Mouse (Mus musculus) thymus, adult 2 months (tissue): ENCODE measurements around the gene Trpm8. TPM values are rescaled to one million over a fixed set of nuclear protein-coding genes. Genes with fewer than 3 reads are reported as not detected.

Experiments used
- DNase-seq: peaks from one replicate; pipeline ENCODE4 v3.0.0; 2021
- H3K27ac ChIP-seq: fragments of 200-500 bp; 2 replicates; pipeline ENCODE4 v1.5.1; 2012; ENCODE audit warnings: low read length, control low read depth; ENCODE audit not compliant: control insufficient read depth, insufficient read depth
- H3K27me3 ChIP-seq: fragments of 200-500 bp; 2 replicates; pipeline ENCODE4 v1.6.1; 2012; ENCODE audit warnings: mild to moderate bottlenecking, low read length, moderate library complexity, mixed read lengths; ENCODE audit not compliant: control insufficient read depth, insufficient read depth
- H3K36me3 ChIP-seq: fragments of 200-500 bp; 2 replicates; pipeline ENCODE4 v1.6.1; 2012; ENCODE audit warnings: mild to moderate bottlenecking, low read length, moderate library complexity; ENCODE audit not compliant: control insufficient read depth, insufficient read depth
- H3K4me1 ChIP-seq: fragments of 200-500 bp; replicated peaks from 2 replicates; pipeline ENCODE4 v1.6.1; 2012; ENCODE audit warnings: low read length; ENCODE audit not compliant: control insufficient read depth, insufficient read depth
- H3K4me3 ChIP-seq: fragments of 200-500 bp; 2 replicates; pipeline ENCODE4 v1.5.1; 2012; ENCODE audit warnings: mild to moderate bottlenecking, low read length, control low read depth, moderate library complexity; ENCODE audit not compliant: control insufficient read depth, insufficient read depth
- CTCF ChIP-seq: fragments of 200-500 bp; IDR thresholded peaks from 2 replicates; pipeline ENCODE4 v1.5.1; 2012; ENCODE audit warnings: mild to moderate bottlenecking, control low read depth, low read length, moderate library complexity, borderline replicate concordance; ENCODE audit not compliant: control insufficient read depth, poor library complexity, insufficient read depth; ENCODE audit errors: extremely low read depth
- POLR2A ChIP-seq: fragments of 200-500 bp; IDR thresholded peaks from 2 replicates; pipeline ENCODE4 v1.6.1; 2012; ENCODE audit warnings: mild to moderate bottlenecking, low read length, control low read depth, moderate library complexity; ENCODE audit not compliant: control insufficient read depth, poor library complexity, insufficient read depth; ENCODE audit errors: extremely low read depth
- WGBS: fragments of 180-500 bp; shearing (Covaris S2); methylation state at CpG from one replicate; pipeline ENCODE4 v1.1.7; 2018; 5-methylcytosine and 5-hydroxymethylcytosine counted together
- polyA plus RNA-seq: library from polyadenylated mRNA; depleted of rRNA; stranded (reverse); fragments of >200 nt; gene quantifications from 2 replicates; pipeline ENCODE4 v1.2.3, GENCODE M21; 2012

The Trpm8 gene
- polyA plus RNA-seq, 1 experiment: 0.08 TPM

- no peak for DNase-seq
- Histone ChIP-seq H3K36me3 (no peaks in the 10 kb centered on the region), H3K4me1 (no peaks in the 10 kb centered on the region), H3K27ac (no peak overlapping the region), H3K4me3 (no peak overlapping the region), H3K27me3 (no peaks in the 10 kb centered on the region)
- TF ChIP-seq POLR2A (no peak), CTCF (no peak)
- 73% methylated on average over 7 of the region's 7 CpGs for WGBS
These were observed 45.5 kb upstream of the Trpm8 start for GRCm38 (mm10) chr1:88231803-88232499.

GRCm38 (mm10) chr1:88232664-88233380, 44.6 kb upstream of the Trpm8 start:
- TF ChIP-seq POLR2A (no peak), CTCF (no peak)
- 62% methylated on average over 3 of the region's 3 CpGs for WGBS
- Histone ChIP-seq H3K36me3 (no peaks in the 10 kb centered on the region), H3K4me1 (no peaks in the 10 kb centered on the region), H3K27ac (no peak overlapping the region), H3K4me3 (no peak overlapping the region), H3K27me3 (no peaks in the 10 kb centered on the region)
- no peak for DNase-seq

- TF ChIP-seq CTCF: no peak
- TF ChIP-seq POLR2A: no peak
- H3K4me3 ChIP-seq: no peak overlapping the region
- H3K36me3 ChIP-seq: no peaks in the 10 kb centered on the region
- no peak overlapping the region for H3K27ac ChIP-seq
- no peak for DNase-seq
- H3K4me1 ChIP-seq: no peaks in the 10 kb centered on the region
- H3K27me3 ChIP-seq: no peaks in the 10 kb centered on the region
- 71% methylated on average over 14 of the region's 14 CpGs for WGBS
These were observed 43.8 kb upstream of the Trpm8 start for GRCm38 (mm10) chr1:88233421-88234247.

- DNase-seq: no peak
- H3K27me3 ChIP-seq: no peaks in the 10 kb centered on the region
- H3K4me1 ChIP-seq: no peaks in the 10 kb centered on the region
- TF ChIP-seq POLR2A: no peak
- no peak for TF ChIP-seq CTCF
- H3K27ac ChIP-seq: no peak overlapping the region
- 64% methylated on average over 4 of the region's 4 CpGs for WGBS
- no peaks in the 10 kb centered on the region for H3K36me3 ChIP-seq
- H3K4me3 ChIP-seq: no peak overlapping the region
These were observed 43.2 kb upstream of the Trpm8 start for GRCm38 (mm10) chr1:88234248-88234610.

GRCm38 (mm10) chr1:88234646-88235045, 42.8 kb upstream of the Trpm8 start:
- H3K4me1 ChIP-seq: no peaks in the 10 kb centered on the region
- WGBS: 45% methylated on average over 5 of the region's 5 CpGs
- no peak for DNase-seq
- no peak overlapping the region for H3K4me3 ChIP-seq
- no peak overlapping the region for H3K27ac ChIP-seq
- no peak for TF ChIP-seq CTCF
- no peak for TF ChIP-seq POLR2A
- no peaks in the 10 kb centered on the region for H3K27me3 ChIP-seq
- H3K36me3 ChIP-seq: no peaks in the 10 kb centered on the region

GRCm38 (mm10) chr1:88235046-88235893, 42.2 kb upstream of the Trpm8 start:
- DNase-seq: no peak
- Histone ChIP-seq H3K4me1 (no peaks in the 10 kb centered on the region), H3K27me3 (no peaks in the 10 kb centered on the region), H3K36me3 (no peaks in the 10 kb centered on the region), H3K4me3 (no peak overlapping the region), H3K27ac (no peak overlapping the region)
- WGBS: 68% methylated on average over 11 of the region's 11 CpGs
- TF ChIP-seq CTCF (no peak), POLR2A (no peak)
